Mouse (Mus musculus) right cerebral cortex, postnatal 36 days (tissue): ENCODE measurements at regions not wholly inside any gene's neighbourhood (a gene's known extent, or its start where the extent isn't known, plus 50 kb on each side); places are given as distances from the start of the nearest gene placed in this dataset.

ENCODE experiments used
- DNase-seq, 2 experiments: peaks; one replicate each; pipeline ENCODE4 v3.0.0; 2022; ENCODE audit warnings: low spot score in 2 of 2, mixed read lengths in 1 of 2

DNA sequence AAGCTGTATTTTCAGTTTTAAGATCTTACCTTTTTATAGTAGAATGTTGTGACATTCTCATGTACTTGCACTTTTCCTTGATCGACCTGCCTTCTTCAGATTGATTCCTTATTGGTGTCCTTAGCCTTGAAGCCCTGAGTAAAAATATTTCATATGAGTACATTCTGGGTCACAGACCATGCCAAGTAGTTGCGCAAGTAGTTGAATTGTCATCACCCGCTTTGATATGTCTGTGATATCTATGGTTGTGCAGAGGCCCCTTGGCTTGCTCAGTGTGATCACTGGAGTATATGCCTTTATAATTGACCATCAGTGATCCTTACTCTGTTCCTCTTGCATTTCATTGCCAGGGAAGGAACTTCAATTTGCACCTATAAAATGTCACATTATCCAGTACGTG, 131.1 kb upstream of the Reg3g start:
- no peak for DNase-seq

DNA sequence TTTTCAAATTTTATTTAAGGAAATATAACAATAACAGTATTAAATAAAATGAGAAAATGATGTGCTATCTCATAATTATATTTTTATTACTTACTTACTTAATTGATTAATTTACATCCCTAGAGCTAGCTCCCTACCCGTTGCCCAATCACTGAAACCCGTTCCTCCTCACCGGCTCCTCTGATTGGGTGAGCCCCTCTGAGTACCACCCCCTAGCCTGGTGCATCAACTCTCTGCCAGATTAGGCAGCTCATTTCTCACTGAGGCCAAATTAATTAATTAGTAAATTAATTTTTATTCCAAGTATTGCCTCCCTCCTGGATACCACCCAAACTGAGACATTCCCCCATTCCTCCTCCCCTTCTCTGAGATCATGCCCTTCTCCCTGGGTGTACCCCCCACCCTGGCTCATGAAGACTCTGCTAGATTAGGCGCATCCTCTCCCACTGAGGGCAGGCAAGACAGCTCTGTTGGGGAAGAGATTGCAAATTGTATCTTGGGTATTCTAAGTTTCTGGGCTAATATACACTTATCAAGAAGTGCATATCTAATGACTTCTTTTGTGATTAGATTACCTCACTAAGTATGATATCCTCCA, 101.4 kb upstream of the Reg3g start:
- DNase-seq: no peak

DNA sequence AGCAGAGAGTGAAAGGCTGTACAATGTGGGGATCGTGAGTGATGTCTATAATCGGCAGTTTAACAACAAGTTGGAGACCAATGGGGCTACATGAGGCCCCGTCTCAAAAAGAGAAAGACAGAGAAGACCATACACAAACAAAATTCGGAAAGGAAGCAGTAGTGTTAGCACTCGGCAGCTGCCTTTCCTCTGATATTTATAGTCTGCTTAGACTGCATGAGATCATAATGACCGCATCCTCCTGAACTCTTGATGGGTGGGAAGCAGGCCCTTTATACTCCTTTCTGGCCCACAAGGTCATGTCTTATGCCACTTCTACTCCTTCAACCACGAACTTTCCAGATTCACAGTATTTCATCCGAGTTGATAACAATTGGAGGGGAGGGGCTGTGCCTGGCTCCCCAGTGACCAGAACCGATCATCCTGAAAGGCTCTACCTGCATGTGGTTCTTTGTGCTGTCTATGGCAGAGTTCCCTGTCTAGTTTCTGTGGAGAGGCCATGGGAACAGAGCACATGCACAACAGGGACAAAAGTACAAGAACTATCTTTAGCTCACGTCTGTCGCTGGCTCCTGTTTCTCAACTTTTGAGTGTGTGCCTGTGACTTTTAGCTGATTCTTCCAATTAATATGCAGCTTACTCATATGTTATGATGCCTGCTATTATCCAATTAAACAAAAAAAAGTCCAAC, 84.5 kb upstream of the Reg3g start:
- no peak for DNase-seq

DNA sequence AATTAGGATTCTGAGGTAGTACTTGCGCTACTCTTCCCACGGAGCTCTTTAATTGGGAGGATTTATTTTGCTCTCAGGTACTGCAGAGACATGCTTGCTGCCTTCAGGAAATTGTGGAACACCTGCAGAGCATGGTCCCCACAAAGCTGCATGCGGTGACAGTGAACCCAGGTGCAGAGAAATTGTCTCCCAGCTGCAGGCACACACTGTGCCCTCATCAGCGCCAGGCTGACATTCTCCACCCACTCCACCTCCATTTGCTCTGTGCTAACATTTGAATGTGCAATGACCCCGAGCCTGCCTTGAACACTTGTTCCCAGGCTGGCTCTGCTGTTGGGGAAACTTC, 83.7 kb upstream of the Reg3g start:
- DNase-seq: peak in 1 of 2 experiments; percentile 24

DNA sequence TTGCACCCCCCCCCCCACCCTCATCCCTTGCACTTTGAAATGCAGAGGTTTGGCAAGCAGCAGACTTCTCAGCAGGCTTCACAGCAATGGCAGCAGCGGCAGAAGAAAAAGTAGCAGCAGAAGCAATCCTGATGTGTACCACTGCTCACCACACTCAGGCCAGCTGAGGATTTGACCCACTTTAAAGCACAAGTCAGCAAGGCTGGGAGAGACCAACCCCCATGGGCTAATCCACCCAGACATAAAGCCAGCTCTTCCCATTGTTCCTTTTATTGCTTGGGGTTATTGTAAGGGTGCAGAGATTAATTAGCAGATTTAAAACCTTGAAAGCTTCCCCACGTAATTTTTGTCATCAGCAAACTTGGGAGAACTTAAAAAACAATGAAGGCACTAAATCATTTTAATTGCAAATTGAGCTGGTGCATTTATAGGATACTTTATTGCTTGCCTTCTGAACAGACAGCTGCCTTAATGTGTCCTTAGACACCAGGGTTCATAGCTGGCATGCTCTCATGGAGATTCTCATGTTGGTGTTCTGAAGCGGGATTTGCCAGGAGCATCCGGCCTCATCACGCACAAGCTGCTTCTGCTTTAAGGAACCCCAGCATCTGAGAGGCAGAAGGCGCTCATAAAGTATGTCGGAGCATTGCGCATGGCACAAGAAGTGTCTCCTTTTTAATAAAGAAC, 83.1 kb upstream of the Reg3g start:
- no peak for DNase-seq

DNA sequence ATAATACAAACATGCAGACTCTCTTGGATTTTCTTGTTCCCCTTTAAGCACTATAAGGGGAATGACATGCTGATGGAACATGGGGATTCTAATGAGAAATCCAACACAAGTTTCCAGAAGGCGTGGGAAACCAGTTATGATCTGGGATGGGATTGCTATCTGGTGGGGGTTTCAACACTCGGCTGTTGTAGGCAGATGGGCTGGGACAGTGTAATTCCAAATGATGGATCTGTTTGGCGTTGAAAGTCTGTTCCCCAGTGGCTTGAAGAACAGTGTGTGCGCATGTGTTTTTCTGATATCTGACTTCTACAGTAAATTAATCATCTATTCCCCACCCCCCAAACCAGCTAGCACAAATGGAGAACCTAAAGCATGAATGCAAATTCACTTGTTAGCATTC, 79.8 kb upstream of the Reg3g start:
- no peak for DNase-seq

DNA sequence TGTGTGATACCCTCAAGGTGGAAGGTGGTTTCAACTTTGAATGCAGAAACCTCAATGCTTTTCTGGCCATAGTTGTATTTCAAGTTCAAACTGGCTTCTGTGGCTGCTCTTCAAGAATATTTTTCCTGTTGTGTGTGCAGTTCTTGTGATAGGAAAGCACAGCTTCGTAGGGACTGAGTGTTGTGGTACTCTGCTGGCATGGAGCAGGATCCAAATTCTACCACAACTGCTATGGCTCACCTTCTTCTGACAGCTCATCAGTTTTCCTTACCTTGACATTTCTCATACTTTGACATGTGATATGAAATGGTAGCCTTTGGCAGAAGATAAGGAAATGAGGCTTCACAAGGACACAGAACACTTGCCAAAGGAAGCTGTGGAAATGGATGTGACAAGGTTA, 79.0 kb upstream of the Reg3g start:
- no peak for DNase-seq

DNA sequence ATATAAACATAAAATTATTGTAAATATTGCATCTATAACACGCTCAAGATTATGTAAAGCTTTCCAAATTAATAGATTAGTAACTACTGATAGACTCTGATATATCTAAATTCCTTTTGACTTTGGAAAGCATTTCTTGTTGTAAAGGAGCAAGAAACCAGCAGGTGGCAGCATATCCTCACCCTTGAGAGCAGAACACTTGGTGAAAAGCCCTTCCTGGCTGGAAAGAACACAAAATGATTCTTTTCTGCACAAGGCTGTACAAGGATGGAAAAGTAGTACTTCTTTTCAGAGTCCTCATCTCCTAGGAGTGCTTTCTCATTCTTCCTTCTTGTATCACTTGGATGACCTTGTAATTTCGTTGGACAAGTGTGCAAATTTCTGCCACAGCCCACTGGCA, 75.6 kb upstream of the Reg3g start:
- DNase-seq: peak; percentile 19 to 39

DNA sequence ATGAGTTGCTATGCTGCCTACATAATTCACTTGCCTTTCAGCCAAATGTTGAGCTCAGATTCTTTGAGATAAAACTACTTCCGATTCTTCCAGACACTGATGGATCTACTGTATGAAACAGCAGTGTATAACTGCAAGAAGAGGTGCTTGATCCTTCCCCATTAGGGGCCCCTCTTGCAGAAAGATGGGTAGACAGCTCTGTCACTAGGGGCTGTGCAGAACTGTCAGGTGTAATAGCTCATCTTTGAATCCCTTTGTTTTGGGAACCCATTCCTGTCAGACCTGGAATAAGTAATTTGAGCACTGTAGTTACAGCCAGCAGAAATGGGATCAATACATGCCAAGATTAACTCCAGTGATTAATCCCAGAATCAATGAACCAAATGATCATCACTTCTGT, 68.8 kb upstream of the Reg3g start:
- DNase-seq: no peak

DNA sequence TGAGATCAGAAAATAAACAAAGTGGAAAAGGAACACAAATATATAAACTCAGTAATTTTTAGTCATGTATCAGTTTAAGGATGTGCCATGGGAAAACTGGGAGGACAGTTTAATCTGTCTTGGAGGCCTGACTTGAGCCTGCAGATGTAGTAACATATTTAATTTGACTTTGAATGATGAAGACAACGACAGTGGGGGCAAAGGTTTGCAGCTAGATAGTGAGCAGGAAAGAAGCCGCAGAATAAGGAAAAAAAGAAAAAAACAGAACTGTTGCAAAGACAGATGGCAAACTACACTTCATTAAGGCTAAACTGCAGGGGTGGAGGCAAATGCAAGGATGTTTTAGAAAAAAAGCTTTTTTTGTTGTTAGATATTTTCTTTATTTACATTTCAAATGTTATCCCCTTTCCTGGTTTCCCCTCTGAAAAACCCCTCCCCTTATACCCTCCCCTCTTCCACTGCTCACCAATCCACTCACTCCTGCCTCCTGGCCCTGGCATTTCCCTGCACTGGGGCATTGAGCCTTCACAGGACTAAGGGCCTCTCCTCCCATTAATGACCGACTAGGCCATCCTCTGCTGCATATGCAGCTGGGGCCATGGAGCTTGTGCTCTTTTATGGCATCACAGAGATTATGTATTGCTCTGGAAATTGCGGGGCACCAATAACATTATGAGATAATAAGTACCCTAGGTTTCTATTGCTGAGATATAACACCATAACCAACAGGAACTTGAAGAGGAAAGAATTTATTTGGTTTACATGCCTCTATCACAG, 58.5 kb upstream of the Reg3g start:
- DNase-seq: no peak
